Mouse (Mus musculus) kidney, postnatal 36 days (tissue): ENCODE measurements around the gene Gm11444.

Source experiments
- DNase-seq, 2 experiments: peaks; one replicate each; pipeline ENCODE4 v3.0.0; 2021 to 2022; ENCODE audit warnings: mixed read lengths in 2 of 2

Gene Gm11444

DNA sequence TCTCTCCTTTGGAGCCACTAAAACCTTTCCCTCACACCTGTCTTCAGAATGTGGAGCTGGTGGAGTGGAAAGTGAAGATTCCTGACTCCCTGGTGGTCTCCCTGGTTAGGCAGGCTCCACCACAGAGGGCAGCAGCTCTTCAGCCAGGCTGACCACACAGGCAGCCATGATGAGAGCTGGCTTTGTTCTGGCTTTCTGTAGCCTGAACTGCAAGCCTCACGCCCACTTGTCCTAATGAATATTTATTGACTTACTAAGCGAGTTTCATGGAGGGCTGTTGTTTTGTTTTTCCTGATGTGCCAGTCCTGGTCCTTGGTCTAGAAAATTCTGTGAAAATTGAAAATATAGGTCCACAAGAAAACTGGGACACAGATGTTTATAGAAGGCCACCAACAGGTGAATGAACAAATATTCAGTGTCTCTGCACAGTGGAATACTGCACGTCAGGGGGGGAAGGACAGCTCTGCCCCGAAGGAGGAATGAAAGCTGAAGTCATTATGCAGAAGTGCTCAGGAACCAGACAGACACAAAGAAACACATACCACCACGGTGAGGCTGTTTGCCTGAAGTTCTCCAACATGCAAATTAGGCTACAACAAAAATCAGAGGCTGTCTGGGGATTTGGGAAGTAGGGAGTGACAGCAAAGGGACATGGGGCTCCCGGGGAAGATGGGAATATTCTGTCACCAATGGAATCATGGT lies 8.0 kb upstream of the Gm11444 start:
- no peak for DNase-seq

DNA sequence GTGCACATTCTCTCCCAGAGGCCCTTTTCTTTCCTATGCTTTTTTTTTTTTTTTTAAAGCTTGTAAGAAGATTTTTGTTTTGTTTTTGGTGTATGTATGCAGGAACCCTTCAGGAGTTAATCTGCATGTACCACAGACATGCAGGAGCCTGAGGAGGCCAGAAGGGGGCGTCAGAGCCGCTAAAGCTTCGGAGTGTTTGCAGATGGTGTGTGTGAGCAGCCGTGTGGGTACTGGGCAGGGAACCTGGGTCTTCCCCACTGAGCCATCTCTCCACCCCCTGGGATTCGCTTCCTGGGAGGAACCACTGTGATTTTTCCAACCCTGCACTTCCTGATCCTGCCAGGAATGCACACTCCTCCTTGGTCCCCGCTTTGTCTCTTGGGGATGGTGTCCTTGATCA lies 625 bp upstream of the Gm11444 start:
- peak in 1 of 2 experiments; percentile 27 for DNase-seq

DNA sequence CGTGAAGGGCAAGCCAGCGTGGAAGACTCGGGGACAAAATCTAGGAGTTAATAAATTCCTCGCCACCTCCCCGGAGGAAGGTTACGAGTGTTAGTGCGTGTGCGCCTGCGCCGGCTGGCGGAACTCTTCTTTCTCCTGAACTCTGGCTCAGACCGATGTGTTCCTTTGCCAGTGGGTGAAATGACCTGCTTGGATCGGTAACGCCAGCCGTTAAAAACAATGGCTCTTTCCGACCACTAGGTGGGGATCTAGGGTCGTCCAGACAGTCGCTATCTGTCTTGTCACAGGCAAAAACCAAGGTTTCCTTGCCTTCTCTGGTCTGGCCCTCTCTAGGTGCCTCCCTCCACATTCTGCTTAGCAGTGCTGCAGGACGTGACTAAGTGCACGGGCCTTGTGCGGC lies 1.1 kb downstream of the Gm11444 start:
- DNase-seq = peak; percentile 77 to 85

DNA sequence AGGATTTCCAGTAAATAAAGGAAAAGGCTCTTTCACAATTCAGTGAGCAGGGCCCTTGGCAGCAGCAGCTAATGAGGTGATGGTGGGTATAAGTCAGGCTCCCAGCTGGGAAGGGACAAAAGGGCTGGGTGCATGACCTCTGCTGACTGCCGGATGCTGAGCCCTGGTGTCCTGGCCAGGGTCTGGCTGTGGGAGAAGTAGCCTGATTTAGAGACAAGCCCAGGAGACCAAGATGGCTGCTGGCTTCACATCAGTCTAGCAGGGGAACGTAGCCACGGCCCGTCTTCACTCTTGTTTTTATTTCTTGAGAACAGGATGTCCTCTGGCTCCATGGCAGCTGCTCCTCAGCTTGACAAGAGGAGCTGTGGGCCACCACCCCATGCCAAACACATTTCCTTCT lies 3.6 kb downstream of the Gm11444 start:
- DNase-seq = peak; percentile 65 to 74

DNA sequence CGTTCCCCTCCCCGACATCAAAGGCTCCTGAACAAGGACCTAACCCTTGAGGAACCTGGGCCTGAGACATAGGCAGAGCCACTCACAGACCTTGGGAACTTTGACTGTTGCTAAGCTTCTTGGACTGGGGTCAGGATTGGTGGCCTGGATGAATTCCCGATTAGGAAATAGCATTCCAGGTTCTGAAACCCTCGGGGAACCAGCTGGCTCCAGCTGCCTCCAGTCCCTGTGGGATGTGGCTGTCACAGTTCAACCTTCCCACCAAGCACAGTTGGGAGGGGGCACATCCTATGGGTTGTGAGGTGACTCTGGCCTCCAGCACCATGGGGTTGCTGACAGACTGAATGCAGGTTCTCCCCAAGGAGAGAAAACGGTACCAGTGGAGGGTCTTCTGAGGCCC lies 4.2 kb downstream of the Gm11444 start:
- DNase-seq = peak; percentile 77 to 80

DNA sequence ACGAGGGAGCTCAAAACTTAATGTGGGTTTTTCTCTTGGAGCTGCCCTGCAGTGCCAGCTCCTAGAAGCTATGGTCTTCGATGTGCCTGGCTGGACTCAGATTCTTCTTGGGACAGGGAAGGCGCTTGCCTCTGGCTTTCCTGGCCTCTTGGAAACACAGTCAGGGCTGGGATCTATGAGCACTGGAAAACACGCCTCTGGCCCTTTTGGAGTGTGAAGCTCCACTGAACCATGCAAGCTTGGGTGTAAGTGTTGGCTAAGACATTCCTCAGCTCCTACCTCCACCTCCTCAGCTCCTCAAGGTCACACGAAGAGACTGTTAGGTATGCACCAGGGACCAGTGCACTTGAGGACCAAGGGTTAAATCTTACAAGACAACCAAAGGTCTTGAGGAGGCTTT lies 5.2 kb downstream of the Gm11444 start:
- peak; percentile 68 to 77 for DNase-seq

DNA sequence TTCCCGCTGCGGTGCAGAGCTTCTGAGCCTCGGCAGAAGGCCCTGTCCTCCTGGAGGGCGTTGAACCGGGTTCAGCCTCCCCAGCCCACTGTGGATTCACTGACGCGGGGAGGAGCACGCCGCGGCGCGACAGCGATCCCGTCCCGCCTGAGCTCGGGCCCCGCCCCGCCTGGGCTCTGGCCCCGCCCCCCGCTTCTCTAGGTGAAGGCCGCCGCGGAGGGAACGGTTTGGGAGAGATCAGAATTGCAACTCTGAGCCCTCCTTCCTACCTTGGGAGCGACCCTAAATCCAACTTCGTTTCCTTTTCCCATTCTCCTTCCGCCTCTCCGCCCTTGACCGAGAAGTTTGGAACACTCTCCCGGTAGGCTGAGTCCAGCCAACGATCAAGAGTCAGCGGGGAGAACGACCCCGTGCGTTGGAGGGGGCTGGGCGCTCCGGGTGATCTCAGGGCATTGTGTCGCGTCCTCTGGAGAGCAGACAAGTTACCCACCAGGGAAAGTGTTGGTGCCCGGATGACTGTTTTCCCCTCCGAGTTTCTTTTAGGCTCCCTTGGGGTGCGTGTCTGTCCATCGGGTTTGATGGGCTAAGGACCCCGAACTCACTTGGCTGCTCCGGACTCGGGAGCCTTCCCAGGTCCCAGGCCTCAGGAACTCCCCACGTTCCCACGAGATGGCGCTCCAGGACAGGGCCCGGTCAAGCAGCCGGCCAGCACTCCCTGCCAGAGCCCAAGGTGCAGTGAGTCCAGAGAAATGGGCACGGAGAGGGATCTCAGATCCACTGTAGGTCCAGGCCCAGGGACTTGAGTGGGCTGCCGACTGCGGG lies 5.8 kb downstream of the Gm11444 start:
- peak; percentile 91 to 97 for DNase-seq

DNA sequence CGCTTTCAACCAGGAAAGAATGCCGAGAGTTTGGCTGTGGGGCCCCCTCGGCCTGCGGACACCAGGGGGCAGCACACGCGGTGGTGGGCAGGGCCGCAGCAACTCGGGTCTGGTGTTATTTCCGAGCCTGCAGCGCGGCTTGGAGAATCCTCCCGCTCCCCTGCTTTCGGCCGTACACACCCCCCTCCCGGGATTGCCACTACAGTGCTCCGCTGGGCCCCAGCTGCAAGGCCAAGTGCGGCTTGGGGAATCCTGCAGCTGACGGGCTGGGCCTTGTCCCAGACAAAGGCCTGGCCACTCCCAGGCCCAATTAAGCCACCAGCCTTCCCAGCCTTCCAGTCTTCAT lies 6.8 kb downstream of the Gm11444 start:
- peak; percentile 80 to 91 for DNase-seq

DNA sequence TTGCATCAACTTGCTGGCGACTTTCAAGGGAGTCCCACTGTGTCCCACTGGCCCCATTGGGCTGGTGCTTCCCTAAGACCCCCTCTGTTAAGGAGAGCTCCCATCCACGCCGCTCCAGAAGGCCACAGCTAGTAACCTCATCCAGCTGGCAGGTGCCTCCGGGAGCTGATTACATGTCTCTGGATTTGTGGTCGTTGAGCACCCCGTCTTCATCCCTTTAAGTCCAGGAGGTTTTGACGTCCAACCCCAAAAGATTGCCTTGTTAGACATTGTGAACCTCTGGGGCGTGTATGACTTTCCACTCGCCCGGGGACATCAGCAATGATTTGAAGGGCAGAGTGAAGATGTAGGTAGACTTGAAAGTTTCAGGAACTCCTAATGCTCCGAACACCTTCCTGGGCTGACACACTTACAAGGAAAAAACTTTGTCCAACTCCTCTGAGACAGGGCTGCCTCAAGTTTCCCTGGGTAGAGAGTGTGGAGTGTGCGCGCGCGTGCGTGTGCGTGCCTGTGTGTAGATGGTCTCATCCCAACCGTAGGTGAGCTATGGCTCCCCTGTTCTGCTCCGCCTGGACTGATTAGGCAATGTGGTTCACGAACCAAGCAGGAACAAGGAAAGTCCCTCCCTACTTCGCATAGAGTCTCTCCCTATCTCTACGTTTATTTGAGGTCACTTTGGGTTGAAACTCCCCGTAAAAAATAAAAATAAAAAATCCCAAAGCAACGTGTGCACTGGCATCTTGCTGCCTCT lies 7.4 kb downstream of the Gm11444 start:
- DNase-seq = no peak

DNA sequence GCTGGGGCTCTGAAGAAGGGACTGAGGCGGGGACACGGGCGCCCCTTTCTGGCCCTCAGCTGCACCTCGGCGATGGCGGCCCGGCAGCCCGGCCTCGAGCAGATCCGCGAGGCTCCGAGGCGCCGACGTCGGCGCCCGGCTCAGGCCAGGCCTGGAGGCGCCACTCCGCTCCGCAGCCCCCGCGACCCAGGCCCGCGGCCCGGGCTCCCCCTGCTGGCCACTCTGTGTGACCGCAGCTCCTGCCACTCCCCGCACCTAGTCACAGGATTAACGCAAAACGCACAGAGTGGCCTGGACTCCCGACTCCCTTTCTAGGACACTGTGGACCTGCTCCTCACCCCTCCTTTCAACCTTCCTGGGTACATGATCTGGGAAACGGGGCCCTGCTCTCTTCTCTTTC lies 8.2 kb downstream of the Gm11444 start:
- peak in 1 of 2 experiments; percentile 84 for DNase-seq

DNA sequence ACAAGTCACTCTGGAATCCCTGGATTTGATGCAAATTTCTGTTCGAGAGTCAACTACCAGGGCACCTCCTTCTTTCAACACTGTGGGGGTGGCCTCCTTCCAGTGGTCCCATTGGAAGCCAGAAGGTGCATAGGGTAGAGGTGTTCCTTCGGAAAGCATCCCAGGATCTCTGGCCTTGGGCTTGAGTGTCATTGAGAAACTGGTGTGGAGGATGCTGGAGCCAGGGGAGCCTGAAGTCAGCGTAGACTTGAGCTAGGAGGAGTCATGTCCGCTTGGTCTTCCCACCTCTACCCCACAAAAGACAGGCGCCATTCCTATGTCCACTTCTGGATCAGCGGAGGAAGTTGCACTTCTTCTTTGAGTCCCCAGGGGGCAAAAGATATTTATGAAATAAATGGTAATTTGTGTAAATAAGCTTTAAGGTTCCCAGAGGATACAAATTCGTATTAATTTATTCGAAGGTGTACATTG lies 8.9 kb downstream of the Gm11444 start:
- no peak for DNase-seq

DNA sequence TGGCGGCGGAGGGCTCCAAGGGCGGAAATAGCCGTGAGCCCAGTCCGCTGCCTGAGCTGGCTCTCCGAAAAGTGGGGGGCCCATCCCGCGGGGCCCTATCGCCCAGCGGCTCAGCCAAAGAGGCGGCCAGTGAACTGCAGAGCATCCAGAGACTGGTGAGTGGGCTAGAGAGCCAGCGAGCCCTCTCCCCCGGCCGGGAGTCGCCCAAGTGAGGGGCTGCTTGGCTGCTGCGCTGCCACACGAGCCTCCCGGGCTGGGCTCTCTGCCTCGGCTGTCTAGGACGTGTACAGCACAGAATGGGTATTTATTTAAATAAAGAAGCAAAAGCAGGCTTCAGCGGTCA lies 9.4 kb downstream of the Gm11444 start:
- DNase-seq = no peak

DNA sequence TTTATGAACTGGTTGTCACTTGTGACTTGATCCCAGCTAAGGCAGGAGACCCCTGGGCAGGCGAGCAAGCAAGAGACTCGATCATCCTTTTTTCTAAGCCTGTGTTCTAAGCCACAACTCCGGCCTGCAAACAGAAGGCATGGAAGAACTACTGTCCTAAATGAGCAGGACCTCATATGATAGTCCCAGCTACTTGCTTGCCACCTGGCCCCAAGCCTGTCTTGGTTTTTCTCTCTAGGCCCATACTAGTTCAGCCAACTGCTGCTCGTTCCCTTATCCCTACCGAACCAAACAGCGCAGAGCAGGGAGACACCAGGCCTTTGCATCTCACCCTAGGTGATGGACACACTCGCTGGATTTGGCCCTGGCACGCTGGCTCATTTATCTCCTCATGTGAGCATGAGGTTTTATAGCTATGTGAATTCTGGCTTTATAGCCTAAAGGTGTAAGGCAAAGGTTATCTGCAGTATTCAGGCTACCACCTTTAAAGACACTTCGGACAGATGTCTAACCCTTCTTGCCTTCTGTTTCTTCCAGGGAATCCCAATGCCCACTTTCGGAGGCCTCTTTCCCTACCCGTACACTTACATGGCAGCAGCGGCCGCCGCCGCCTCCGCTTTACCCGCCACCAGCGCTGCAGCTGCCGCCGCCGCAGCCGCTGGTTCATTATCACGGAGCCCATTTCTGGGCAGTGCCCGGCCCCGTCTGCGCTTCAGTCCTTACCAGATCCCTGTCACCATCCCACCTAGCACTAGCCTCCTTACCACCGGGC lies 9.9 kb downstream of the Gm11444 start:
- DNase-seq = peak in 1 of 2 experiments; percentile 38

DNA sequence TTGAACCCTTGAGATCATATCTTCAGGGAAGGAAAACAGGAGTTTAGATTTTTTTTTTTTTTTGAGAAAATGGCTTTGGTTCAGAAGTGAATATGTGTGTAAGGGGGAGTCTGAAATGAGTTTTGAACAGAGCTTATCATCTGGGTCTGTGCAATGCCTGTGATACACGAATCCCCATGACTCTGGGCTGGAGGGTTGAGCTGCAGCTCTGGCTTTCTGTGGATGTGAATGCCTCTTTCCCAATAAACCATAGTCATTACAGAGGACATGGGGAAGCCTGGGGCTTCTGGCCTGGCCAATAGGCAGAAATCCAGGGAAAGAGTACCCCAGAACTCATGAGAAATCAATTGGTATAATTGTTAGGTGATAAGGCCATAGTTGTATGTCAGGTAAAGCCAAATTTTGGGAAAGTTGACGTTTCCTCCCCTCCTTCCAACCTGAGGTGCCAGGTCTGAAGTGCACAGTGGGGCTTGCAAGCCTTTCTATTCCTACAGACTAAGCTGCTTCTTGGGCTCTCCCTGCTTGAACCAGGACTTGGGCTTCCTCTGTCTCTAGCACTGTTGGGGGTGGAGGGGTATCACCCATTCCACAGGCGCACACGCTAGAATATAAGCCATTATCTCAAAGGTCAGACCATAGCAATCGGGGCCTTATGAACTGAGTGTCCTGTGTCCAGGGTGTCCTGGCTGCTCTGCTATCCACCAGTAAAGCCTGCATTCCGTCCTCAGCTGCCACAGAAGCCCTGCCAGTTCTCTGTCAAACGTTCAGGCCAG lies 10.7 kb downstream of the Gm11444 start:
- no peak for DNase-seq

DNA sequence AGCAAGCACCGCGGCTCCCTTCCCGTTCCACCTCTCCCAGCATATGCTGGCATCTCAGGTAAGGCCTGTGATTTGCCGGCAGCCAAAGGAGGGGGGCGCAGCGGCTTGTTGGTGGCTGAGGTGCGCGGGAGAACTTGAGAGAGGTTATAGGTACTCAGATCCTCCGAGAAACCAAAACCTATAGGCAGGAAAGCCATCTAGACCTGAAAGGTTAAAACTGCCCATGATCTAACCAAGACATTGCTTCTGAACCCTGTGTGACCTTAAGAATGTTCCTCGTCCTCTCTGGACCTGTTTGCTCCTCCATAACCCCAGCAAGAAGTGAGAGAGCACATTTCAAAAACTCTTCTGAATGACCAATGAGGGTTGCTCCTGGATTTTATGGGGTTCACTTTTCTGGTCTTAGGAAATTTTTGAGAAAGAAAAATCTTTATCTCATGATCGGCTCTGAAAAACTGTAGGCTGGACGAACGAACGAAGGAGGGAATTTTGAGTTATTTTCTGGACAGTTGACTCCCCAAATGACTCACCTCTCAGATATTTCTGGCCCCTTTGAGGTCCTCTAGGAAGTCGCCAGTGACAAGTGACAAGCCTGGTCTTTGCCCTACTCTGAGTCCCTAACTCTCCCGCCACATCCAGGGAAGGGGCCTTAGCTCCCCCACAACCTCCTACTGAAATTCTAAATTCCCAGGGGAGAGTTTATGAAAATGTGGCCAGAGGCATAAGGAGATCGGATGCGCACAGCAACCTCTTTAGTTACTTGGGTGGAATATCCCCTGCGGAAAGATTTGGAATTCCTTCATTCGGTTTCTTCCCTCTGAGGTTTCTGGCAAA lies 11.5 kb downstream of the Gm11444 start:
- no peak for DNase-seq

DNA sequence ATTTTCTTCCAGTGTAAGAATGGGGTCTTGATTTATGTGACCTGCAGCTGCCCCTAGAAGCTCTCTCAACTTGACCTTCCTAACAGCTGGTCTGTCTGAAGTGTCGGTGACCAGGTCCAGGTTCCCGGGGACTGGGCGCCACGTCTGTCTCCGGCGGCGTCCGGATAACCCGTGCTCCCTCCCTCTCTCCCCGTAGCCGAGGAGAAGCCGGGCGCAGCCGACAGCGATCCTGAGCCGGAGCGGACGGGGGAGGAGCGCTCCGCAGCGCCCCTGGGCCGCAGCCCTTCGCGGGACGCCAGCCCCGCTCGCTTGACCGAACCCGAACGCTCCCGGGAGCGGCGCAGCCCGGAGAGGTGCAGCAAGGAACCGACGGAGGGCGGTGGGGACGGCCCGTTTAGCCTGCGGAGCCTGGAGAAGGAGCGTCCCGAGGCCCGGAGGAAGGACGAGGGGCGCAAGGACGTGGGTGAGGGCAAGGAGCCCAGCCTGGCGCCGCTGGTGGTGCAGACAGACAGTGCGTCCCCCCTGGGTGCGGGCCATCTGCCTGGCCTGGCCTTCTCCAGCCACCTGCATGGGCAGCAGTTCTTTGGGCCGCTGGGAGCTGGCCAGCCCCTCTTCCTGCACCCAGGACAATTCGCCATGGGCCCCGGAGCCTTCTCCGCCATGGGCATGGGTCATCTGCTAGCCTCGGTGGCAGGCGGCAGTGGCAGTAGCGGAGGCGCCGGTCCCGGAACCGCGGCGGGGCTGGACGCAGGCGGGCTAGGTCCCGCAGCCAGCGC lies 12.3 kb downstream of the Gm11444 start:
- DNase-seq = peak in 1 of 2 experiments; percentile 44

DNA sequence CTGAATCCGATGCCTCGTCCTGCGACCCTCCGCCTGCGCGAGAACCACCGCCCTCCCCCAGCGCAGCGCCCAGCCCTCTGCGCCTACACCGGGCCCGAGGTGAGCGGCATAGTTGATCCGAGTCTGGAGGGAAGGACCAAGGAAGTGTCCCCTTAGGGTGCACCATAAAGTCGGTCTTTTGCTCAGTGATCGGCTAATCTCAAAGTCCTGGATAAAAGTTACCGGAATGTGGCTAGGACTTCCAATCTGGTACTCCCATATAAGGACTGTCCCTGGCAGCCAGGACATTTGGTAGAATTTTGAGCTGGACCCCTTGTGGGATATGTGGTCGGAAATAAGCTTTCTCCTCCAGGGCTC lies 12.9 kb downstream of the Gm11444 start:
- DNase-seq = no peak

DNA sequence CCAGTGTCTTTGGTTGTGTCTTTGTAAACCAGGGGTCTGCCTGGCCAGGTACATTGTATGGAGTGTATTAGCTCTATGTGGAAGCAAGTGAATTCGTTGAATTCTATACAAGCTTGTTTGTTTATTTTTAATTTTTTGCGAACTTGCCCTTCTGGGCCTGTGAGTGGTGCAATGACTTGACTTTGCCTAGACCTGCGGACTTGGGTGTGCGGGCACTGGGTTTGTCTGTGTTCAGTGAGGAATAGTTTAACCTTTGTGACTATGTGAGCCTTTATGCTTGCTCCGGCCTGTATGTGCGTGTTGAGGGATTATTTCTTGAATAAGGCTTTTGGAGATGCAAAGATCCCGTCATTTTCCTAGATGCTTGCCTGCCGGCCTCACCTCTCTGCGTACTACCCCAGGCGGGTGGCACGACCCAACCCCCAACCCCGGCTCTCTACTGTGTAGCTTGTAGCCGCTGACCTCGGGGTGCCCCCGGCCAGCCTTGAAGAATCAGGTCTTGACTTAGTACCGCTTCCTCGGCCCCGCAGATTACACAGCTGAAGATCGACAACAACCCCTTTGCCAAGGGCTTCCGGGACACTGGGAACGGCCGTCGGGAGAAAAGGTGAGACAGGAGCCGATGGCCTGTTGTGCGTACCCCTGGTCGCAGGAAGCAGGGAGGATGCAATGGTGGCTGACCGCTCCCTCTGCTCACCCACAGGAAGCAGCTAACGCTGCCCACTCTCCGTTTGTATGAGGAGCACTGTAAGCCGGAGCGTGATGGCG lies 13.4 kb downstream of the Gm11444 start:
- DNase-seq = peak in 1 of 2 experiments; percentile 50

DNA sequence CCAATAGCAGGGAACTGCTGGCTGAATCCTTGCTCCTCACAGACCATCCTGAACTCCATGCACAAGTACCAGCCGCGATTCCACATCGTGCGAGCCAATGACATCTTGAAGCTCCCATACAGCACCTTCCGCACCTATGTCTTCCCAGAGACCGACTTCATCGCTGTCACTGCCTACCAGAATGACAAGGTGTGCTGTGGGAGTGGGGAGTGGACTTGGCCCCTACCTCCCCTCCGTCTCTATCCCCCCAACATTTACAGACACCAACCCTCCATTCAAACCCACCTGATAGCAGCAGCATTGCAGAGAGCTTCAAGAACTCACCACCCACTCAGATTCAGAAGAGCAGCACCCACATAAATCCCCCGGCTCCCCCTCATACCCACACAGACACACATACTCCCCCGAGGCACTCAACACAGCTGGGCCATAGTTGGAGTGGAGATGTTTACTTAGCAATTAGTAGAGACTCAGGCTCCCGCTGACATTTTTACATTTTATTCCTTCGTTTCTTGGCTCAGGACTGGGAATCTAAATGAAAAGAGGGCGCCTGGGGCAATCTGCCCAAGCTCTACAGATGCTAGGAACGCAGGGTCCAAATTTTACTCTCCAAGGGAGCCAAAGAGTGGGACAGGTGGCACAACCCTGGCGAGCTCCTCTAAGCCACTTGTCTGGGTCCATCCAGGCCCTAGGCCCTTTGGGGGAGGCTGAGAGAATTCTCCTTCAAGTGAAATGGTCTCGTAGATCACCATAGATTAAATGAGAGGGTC lies 14.2 kb downstream of the Gm11444 start:
- no peak for DNase-seq
